12 mouse cellular contexts compared by ENCODE assay signal in genomic region chr13:20100357-20100756, GRCm38 (mm10).
"Had no signal": no experiment of that assay in that cellular context is flagged by ENCODE, and none has a peak within 500 bp of the region (broad histone marks: within the 10 kb centered on the region; RNA-seq: fewer than 3 reads in every experiment).

No protein-coding gene starts in this region.

- H3K9ac ChIP-seq: limb, embryonic 12.5 days; liver, embryonic 13.5 days; liver, postnatal 0 days; midbrain, embryonic 13.5 days had no signal

- DNase-seq: kidney, adult 9 months; liver, embryonic 13.5 days; liver, postnatal 0 days; right cerebral cortex, postnatal 4 days; spleen, adult 18-20 months; thymus, adult 18-20 months; thymus, postnatal 14 days had no signal

- H3K4me1 ChIP-seq: limb, embryonic 12.5 days; midbrain, embryonic 13.5 days had no signal

- H3K27me3 ChIP-seq: limb, embryonic 12.5 days; midbrain, embryonic 13.5 days had no signal

- H3K4me3 ChIP-seq: layer of hippocampus, adult 2 months; limb, embryonic 12.5 days; liver, embryonic 13.5 days; megakaryocyte, embryonic 14.5 days; midbrain, embryonic 13.5 days had no signal

- ATAC-seq: liver, postnatal 0 days had no signal

- H3K27ac ChIP-seq: layer of hippocampus, adult 2 months; limb, embryonic 12.5 days; liver, embryonic 13.5 days; macrophage; midbrain, embryonic 13.5 days had no signal

- H3K36me3 ChIP-seq: limb, embryonic 12.5 days; liver, embryonic 13.5 days; midbrain, embryonic 13.5 days had no signal

- H3K4me2 ChIP-seq: limb, embryonic 12.5 days; liver, embryonic 13.5 days; midbrain, embryonic 13.5 days had no signal

- H3K9me3 ChIP-seq: limb, embryonic 12.5 days; liver, embryonic 13.5 days; megakaryocyte, embryonic 14.5 days; midbrain, embryonic 13.5 days had no signal
